ENCODE assay signal across 10 mouse cellular contexts in genomic region chr7:132640946-132641345, GRCm38 (mm10). TPM values are rescaled to one million over a fixed set of nuclear protein-coding genes. Genes with fewer than 3 reads are reported as not detected.
DNase-seq lines count a peak whose midpoint lies in the region; ATAC-seq and TF ChIP-seq lines count a peak whose summit lies in the region.
"Had no signal": no experiment of that assay in that cellular context is flagged by ENCODE, and none has a peak within 500 bp of the region (broad histone marks: within the 10 kb centered on the region; RNA-seq: fewer than 3 reads in every experiment).

No protein-coding gene starts in this region.

- H3K27me3 ChIP-seq in intestine, embryonic 16.5 days (replicated peaks; ENCODE audit: control insufficient read depth, insufficient read depth, low read length): no peaks in the 10 kb centered on the region
- H3K27me3 ChIP-seq in intestine, postnatal 0 days (replicated peaks; ENCODE audit: control insufficient read depth, insufficient read depth, low read length): no peaks in the 10 kb centered on the region
- H3K27me3 ChIP-seq in kidney, postnatal 0 days (ENCODE audit: insufficient read depth, low read length): no peaks in the 10 kb centered on the region
- H3K27me3 ChIP-seq: limb, embryonic 15.5 days had no signal

- no peak overlapping the region for H3K4me3 ChIP-seq in intestine, embryonic 16.5 days (ENCODE audit: low read length)
- no peak overlapping the region for H3K4me3 ChIP-seq in intestine, postnatal 0 days (ENCODE audit: low read depth, low read length)
- H3K4me3 ChIP-seq in kidney, postnatal 0 days (replicated peaks; ENCODE audit: low read depth, low read length): no peak overlapping the region
- H3K4me3 ChIP-seq: limb, embryonic 15.5 days had no signal

- peaks cover 17% of the 10 kb centered on the region; the same call in 1 of the 2 replicates for H3K4me1 ChIP-seq in intestine, embryonic 16.5 days (ENCODE audit: control insufficient read depth, insufficient read depth, low read length)
- peaks cover 7% of the 10 kb centered on the region; the same call in 1 of the 2 replicates for H3K4me1 ChIP-seq in intestine, postnatal 0 days (replicated peaks; ENCODE audit: control insufficient read depth, insufficient read depth, low read length)
- 0 out of 2 replicates have a peak, but pooled peaks cover 3% of the 10 kb centered on the region for H3K4me1 ChIP-seq in kidney, postnatal 0 days (replicated peaks; ENCODE audit: insufficient read depth, low read length)

- H3K9ac ChIP-seq in intestine, embryonic 16.5 days (ENCODE audit: low read depth, low read length): peak overlapping the region; percentile 31; the same call in 1 of the 2 replicates
- no peak overlapping the region for H3K9ac ChIP-seq in intestine, postnatal 0 days (ENCODE audit: low read depth, low read length)
- H3K9ac ChIP-seq in kidney, postnatal 0 days (ENCODE audit: low read depth, low read length): no peak overlapping the region
- H3K9ac ChIP-seq: limb, embryonic 15.5 days had no signal

- peak; percentile 57 for DNase-seq in MN1 (ENCODE audit: low spot score)
- DNase-seq in embryo, embryonic 10.5 days (ENCODE audit: low spot score): peak; percentile 22
- peak; percentile 38 for DNase-seq in kidney, postnatal 0 days (ENCODE audit: low spot score)
- DNase-seq in layer of hippocampus, adult 9-10 months (ENCODE audit: low spot score): no peak
- no peak for DNase-seq in spleen, postnatal 36 days (ENCODE audit: low spot score in 2 of 2)

- no peak overlapping the region for H3K4me2 ChIP-seq in intestine, embryonic 16.5 days (ENCODE audit: low read depth, low read length)
- no peak overlapping the region for H3K4me2 ChIP-seq in intestine, postnatal 0 days (replicated peaks; ENCODE audit: low read depth)
- no peak overlapping the region for H3K4me2 ChIP-seq in kidney, postnatal 0 days (ENCODE audit: low read length)
- H3K4me2 ChIP-seq: limb, embryonic 15.5 days had no signal

- WGBS in intestine, embryonic 16.5 days: 30% methylated on average over 9 of the region's 9 CpGs
- WGBS in intestine, postnatal 0 days: 33% methylated on average over 9 of the region's 9 CpGs
- 13% methylated on average over 9 of the region's 9 CpGs for WGBS in kidney, postnatal 0 days

- no peak for ATAC-seq in intestine, embryonic 16.5 days
- no peak for ATAC-seq in intestine, postnatal 0 days
- peak; percentile 50 for ATAC-seq in kidney, postnatal 0 days (replicated peaks; ENCODE audit: low FRiP score, low read depth)
- ATAC-seq: forebrain, embryonic 16.5 days had no signal

- H3K27ac ChIP-seq in intestine, embryonic 16.5 days (ENCODE audit: low read length): no peak overlapping the region
- no peak overlapping the region for H3K27ac ChIP-seq in intestine, postnatal 0 days (ENCODE audit: low read depth, low read length)
- H3K27ac ChIP-seq in kidney, postnatal 0 days: no peak overlapping the region
- H3K27ac ChIP-seq: limb, embryonic 15.5 days had no signal

- no peaks in the 10 kb centered on the region for H3K9me3 ChIP-seq in intestine, embryonic 16.5 days (ENCODE audit: control insufficient read depth, low read length)
- no peaks in the 10 kb centered on the region for H3K9me3 ChIP-seq in intestine, postnatal 0 days (ENCODE audit: control insufficient read depth)
- no peaks in the 10 kb centered on the region for H3K9me3 ChIP-seq in kidney, postnatal 0 days (replicated peaks; ENCODE audit: low read length)
- H3K9me3 ChIP-seq: G1E; limb, embryonic 15.5 days had no signal

- TF ChIP-seq CTCF in intestine, postnatal 0 days (IDR thresholded peaks at IDR 0.05; ENCODE audit: low read depth): no peak
- TF ChIP-seq CTCF in kidney, postnatal 0 days (IDR thresholded peaks at IDR 0.05; ENCODE audit: low read depth): no peak

- H3K36me3 ChIP-seq in intestine, embryonic 16.5 days (ENCODE audit: control insufficient read depth, insufficient read depth, low read length): no peaks in the 10 kb centered on the region
- H3K36me3 ChIP-seq in intestine, postnatal 0 days (ENCODE audit: control insufficient read depth, insufficient read depth): no peaks in the 10 kb centered on the region; the same call in 1 of the 2 replicates
- no peaks in the 10 kb centered on the region for H3K36me3 ChIP-seq in kidney, postnatal 0 days (ENCODE audit: insufficient read depth, low read length)
- H3K36me3 ChIP-seq: G1E; limb, embryonic 15.5 days had no signal

RNA-seq across cellular contexts. Expression of gene Lhpp, which starts 30.5 kb away (rescaled TPM):
- polyA plus RNA-seq in intestine, embryonic 16.5 days (2015; fragmentation: Nextera tagmentation; extraction: Ambion mirVana): 47.8 and 54.7 TPM in 2 replicates
- 52.0 and 54.5 TPM in 2 replicates for polyA plus RNA-seq in intestine, postnatal 0 days (2015; fragmentation: Nextera tagmentation; extraction: Ambion mirVana)
- 16.5 and 16.8 TPM in 2 replicates for polyA plus RNA-seq in kidney, postnatal 0 days (2015; fragmentation: Nextera tagmentation; extraction: Ambion mirVana)

RNA-seq across cellular contexts. Expression of gene Nkx1-2, which starts 41.5 kb away (rescaled TPM):
- polyA plus RNA-seq in intestine, embryonic 16.5 days (2015; fragmentation: Nextera tagmentation; extraction: Ambion mirVana): 0.59 and 0.70 TPM in 2 replicates
- 0.57 and 0.61 TPM in 2 replicates for polyA plus RNA-seq in intestine, postnatal 0 days (2015; fragmentation: Nextera tagmentation; extraction: Ambion mirVana)
- polyA plus RNA-seq in kidney, postnatal 0 days (2015; fragmentation: Nextera tagmentation; extraction: Ambion mirVana): 0.05 and 0.07 TPM in 2 replicates
- polyA plus RNA-seq: G1E had no signal

Comparison
In these comparisons a context has a peak if more than half of its experiments do, and no peak if none do; other contexts are left out.
1. DNase-seq: peak in MN1 (single experiment), embryo, embryonic 10.5 days (single experiment) and kidney, postnatal 0 days (single experiment); none in layer of hippocampus, adult 9-10 months (single experiment) and spleen, postnatal 36 days (0 of 2).